Mouse (Mus musculus) hindbrain, embryonic 14.5 days (tissue): ENCODE results near the gene B3gnt9. TPM values are rescaled to one million over a fixed set of nuclear protein-coding genes. Genes with fewer than 3 reads are reported as not detected.
"Not testable (repeated sequence)": the region's sequence is repeated elsewhere in the genome, so short reads cannot be mapped to it uniquely, and the experiment has no call there.

ENCODE experiments used
- ATAC-seq: fragments of 200-750 bp; cut with Nextera tagmentation; 2 replicates; pipeline ENCODE4 v1.8.0; 2017; ENCODE audit warnings: moderate number of reproducible peaks, mild to moderate bottlenecking, moderate TSS enrichment, moderate library complexity; ENCODE audit not compliant: low FRiP score
- DNase-seq: peaks from one replicate; pipeline ENCODE4 v3.0.0-alpha.2; 2015; ENCODE audit warnings: low spot score
- H3K27ac ChIP-seq: fragments of 300-500 bp; sonication (generic); 2 replicates; pipeline ENCODE4 v1.5.1; 2014; ENCODE audit warnings: mild to moderate bottlenecking, moderate library complexity
- H3K27me3 ChIP-seq: fragments of 300-500 bp; sonication (generic); 2 replicates; pipeline ENCODE4 v1.6.1; 2014; ENCODE audit warnings: mild to moderate bottlenecking, low read length, mixed read lengths; ENCODE audit not compliant: control insufficient read depth, insufficient read depth
- H3K36me3 ChIP-seq: fragments of 300-500 bp; sonication (generic); replicated peaks from 2 replicates; pipeline ENCODE4 v1.6.1; 2014; ENCODE audit not compliant: control insufficient read depth, insufficient read depth
- H3K4me1 ChIP-seq: fragments of 300-500 bp; sonication (generic); replicated peaks from 2 replicates; pipeline ENCODE4 v1.6.1; 2014; ENCODE audit warnings: antibody characterized with exemption, low read length, mixed read lengths; ENCODE audit not compliant: control insufficient read depth, insufficient read depth
- H3K4me2 ChIP-seq: fragments of 300-500 bp; sonication (generic); replicated peaks from 2 replicates; pipeline ENCODE4 v1.6.1; 2014; ENCODE audit warnings: mild to moderate bottlenecking, moderate library complexity
- H3K4me3 ChIP-seq: fragments of 300-500 bp; sonication (generic); replicated peaks from 2 replicates; pipeline ENCODE4 v1.5.1; 2014; ENCODE audit warnings: mild to moderate bottlenecking, low read length
- H3K9ac ChIP-seq: fragments of 300-500 bp; sonication (generic); 2 replicates; pipeline ENCODE4 v1.6.1; 2014
- H3K9me3 ChIP-seq: fragments of 300-500 bp; sonication (generic); 2 replicates; pipeline ENCODE4 v1.6.1; 2016; ENCODE audit warnings: low read length; ENCODE audit not compliant: control insufficient read depth
- WGBS: fragments of 180-500 bp; shearing (Covaris S2); extraction: QIAGEN DNeasy Blood & Tissue Kit; methylation state at CpG from one replicate; pipeline ENCODE4 v1.1.7; 2014; 5-methylcytosine and 5-hydroxymethylcytosine counted together
- polyA plus RNA-seq: library from polyadenylated mRNA; unstranded; fragments of >200 nt; fragmentation: Nextera tagmentation; extraction: Ambion mirVana; gene quantifications from 2 replicates; pipeline ENCODE4 v1.2.1, GENCODE M21; 2014

Gene B3gnt9
- polyA plus RNA-seq, 1 experiment from 2014 or later: 8.7 TPM

DNA sequence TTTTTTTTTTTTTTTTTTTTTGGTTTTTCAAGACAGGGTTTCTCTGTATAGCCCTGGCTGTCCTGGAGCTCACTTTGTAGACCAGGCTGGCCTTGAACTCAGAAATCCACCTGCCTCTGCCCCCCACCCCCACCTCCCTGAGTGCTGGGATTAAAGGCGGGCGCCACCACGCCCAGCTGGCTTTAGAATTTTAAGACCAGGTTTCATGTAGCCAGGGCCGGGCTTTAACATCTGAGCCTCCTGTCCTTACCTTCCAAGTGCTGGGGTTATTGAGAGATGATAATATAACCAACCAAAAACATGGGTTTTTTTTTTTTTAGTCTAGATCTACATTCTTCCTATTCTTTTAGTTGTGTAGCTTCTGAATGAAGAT is 22.6 kb downstream of the B3gnt9 start:
- 95% methylated on average over 4 of the region's 4 CpGs for WGBS
- DNase-seq, ATAC-seq, H3K4me3 ChIP-seq, H3K9me3 ChIP-seq, H3K27me3 ChIP-seq, H3K9ac ChIP-seq, H3K4me2 ChIP-seq, H3K27ac ChIP-seq, H3K4me1 ChIP-seq: not testable (repeated sequence)
- peaks cover 38% of the 10 kb centered on the region for H3K36me3 ChIP-seq

DNA sequence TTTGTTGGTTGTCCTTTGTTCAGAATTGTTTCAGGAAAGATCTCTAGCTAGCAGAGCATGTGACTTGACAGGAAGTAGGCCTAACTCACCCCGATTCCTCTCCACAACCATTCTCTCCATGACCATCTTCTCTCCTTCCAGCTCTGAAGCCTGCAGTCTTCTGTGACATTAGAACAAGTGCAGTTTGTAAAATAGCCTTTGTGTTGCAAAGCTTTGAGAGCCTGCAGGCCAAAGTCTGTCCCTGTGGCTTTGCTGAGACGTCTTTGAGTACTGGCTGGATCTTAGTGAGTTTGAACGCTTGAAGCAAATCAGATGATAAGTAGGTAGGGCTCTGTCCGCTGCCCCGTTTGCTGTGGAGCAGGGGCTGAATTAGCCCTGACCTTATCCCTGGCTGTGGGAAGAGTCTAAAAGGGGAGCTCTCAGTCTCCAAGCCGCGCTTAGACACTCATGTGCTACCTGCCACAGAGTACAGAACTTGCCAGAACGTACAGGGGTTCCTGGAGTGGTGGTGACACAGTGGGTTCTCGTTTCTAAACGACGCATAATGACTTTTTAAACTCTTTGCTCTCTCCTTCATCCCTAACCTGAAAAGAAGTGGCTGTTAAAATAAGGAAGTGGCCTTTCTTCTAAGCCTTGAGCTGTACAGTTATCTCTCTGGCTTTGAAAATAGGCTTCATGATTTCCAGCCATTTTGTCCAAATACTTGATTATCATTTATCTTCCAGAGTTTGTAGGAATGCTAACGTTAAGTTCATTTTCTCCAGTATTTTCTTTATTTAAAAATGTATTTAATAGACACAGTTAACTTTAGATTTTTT is 23.2 kb downstream of the B3gnt9 start:
- H3K4me1 ChIP-seq: no peaks in the 10 kb centered on the region
- ATAC-seq: no peak
- peaks cover 38% of the 10 kb centered on the region for H3K36me3 ChIP-seq
- H3K4me3 ChIP-seq: no peak overlapping the region
- no peak for DNase-seq
- H3K9me3 ChIP-seq: no peaks in the 10 kb centered on the region
- H3K4me2 ChIP-seq: no peak overlapping the region
- H3K27ac ChIP-seq: no peak overlapping the region
- H3K27me3 ChIP-seq: no peaks in the 10 kb centered on the region
- no peak overlapping the region for H3K9ac ChIP-seq
- WGBS: 85% methylated on average over 12 of the region's 12 CpGs

DNA sequence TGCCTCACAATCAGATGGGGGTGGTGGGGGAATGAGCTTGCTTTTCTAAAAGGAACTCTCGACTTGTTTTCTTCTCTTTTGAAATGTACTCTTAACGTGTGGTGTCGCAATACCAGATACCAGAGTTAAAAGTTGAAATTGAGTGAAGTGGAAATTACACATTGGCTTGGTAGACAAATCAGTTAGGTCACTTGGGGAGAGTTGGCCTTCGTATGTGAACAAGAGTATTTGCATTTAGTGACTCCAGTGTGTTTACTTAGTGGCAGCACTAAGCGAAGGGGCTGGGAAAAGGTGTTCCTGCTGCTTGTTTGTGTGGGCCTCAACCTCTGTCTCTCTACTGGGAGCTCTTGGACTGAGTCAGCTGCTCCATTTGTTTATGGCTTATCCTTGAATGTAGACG is 29.0 kb downstream of the B3gnt9 start:
- no peaks in the 10 kb centered on the region for H3K27me3 ChIP-seq
- ATAC-seq (no peak), DNase-seq (no peak)
- H3K9ac ChIP-seq: peak overlapping the region; percentile 88
- H3K4me2 ChIP-seq: peak overlapping the region; percentile 74
- no peaks in the 10 kb centered on the region for H3K9me3 ChIP-seq
- no peak overlapping the region for H3K27ac ChIP-seq
- H3K4me3 ChIP-seq: peak overlapping the region; percentile 83
- peaks cover 9% of the 10 kb centered on the region for H3K4me1 ChIP-seq
- WGBS: 37% methylated on average over 6 of the region's 6 CpGs
- H3K36me3 ChIP-seq: no peaks in the 10 kb centered on the region

DNA sequence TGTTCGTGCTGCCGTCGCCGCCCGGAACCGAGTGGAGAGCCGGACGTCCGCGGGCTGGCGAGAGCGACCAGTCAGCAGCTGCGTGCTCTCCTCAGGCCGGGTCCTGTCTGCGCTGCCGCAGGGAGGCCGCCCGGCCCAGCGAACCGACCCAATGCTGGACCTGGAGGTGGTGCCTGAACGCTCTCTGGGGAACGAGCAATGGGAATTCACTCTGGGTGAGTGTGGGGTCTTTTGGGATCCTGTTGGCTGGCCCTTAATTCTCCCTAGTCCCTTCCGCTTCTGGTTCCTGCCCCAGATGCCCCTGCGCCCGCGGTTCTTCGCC is 29.7 kb downstream of the B3gnt9 start:
- H3K9me3 ChIP-seq: no peaks in the 10 kb centered on the region

DNA sequence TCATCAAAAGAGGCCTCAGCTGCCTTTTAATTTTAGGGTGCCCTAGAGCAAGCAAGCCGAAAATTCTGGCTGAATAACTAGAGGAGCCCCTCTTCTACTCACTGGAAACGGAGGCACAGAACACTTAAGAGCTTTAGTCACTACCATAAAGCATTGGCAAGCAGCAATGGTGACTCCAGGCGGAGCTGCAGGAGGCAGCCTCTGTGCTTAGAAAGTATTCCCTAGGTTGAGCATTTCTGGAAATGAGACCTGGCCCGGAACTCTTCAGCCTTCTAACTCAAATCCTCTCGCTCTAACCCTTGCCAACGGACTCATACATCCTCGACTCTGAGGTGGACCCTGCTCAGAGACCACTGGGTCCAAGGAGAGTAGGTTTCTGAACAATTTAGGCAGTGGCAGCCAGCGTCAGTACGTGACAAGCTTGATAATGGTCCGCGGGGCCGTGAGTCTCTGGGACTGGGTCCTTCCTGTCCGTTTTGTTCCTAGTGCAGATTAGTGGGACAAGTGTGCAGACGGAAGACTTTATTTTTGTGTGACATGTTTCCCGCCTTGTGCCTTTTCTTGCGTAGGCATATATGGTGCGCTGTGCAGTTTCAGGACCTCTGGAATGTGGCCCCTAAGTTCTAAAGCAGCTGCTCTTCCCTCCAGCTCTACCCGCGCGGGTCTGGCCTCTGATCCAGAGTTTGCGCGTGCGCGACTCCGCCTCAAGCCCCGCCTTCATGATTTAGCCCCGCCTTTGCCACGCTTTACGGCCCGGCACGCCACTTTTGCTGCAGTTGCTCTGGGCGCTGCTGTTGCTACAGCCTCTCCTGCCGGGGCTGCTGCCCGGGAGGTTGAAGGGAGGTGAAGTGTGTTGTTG is 30.3 kb downstream of the B3gnt9 start, which contains the start of gene D230025D16Rik:
D230025D16Rik (plus strand) TSS at position 733 of the 859 bp plus-strand sequence.
- H3K27me3 ChIP-seq: no peaks in the 10 kb centered on the region
- H3K9ac ChIP-seq: peak within 1 kb of the TSS; percentile 88
- ATAC-seq: peak; percentile 96

More for the DNA sequence above, 29.7 kb downstream of the B3gnt9 start:
- Histone ChIP-seq H3K27ac (peak overlapping the region; percentile 73), H3K27me3 (no peaks in the 10 kb centered on the region), H3K4me3 (peak overlapping the region; percentile 83), H3K4me2 (peak overlapping the region; percentile 74), H3K36me3 (no peaks in the 10 kb centered on the region), H3K9ac (peak overlapping the region; percentile 88), H3K4me1 (peaks cover 9% of the 10 kb centered on the region)
- ATAC-seq: no peak
- under 1% methylated on average over 27 of the region's 27 CpGs for WGBS
- no peak for DNase-seq

DNA sequence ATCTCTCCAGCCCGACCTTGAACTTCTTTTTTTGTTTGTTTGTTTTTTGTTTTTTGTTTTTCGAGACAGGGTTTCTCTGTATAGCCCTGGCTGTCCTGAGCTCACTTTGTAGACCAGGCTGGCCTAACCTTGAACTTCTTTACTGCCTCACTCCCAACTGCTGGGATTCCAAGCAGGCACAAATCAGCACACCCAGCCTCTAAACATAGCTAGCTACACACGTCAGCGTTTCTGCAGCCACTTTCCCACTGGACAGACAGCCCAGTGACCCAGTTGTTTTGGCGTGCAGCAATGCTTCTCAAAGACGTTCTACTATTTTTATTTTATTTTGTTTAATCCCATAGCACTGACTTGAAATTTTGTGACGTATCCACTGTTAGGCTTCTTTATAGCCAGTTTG is 31.1 kb downstream of the B3gnt9 start:
- H3K9me3 ChIP-seq: no peaks in the 10 kb centered on the region
- peaks cover 9% of the 10 kb centered on the region for H3K4me1 ChIP-seq
- DNase-seq (no peak), ATAC-seq (no peak)
- no peak overlapping the region for H3K9ac ChIP-seq
- H3K4me2 ChIP-seq: peak overlapping the region; percentile 74
- no peaks in the 10 kb centered on the region for H3K36me3 ChIP-seq
- H3K27ac ChIP-seq: no peak overlapping the region
- 85% methylated on average over 7 of the region's 7 CpGs for WGBS
- H3K4me3 ChIP-seq: no peak overlapping the region
- H3K27me3 ChIP-seq: no peaks in the 10 kb centered on the region

More for the DNA sequence above, 30.3 kb downstream of the B3gnt9 start, which contains the start of gene D230025D16Rik:
- H3K4me1 ChIP-seq: peaks cover 9% of the 10 kb centered on the region
- peak within 1 kb of the TSS; percentile 74 for H3K4me2 ChIP-seq
- H3K4me3 ChIP-seq: peak within 1 kb of the TSS; percentile 83
- DNase-seq: peak; percentile 97
- no peaks in the 10 kb centered on the region for H3K9me3 ChIP-seq
- 3% methylated on average over 34 of the region's 34 CpGs for WGBS
- peak within 1 kb of the TSS; percentile 73 for H3K27ac ChIP-seq
- H3K36me3 ChIP-seq: no peaks in the 10 kb centered on the region

DNA sequence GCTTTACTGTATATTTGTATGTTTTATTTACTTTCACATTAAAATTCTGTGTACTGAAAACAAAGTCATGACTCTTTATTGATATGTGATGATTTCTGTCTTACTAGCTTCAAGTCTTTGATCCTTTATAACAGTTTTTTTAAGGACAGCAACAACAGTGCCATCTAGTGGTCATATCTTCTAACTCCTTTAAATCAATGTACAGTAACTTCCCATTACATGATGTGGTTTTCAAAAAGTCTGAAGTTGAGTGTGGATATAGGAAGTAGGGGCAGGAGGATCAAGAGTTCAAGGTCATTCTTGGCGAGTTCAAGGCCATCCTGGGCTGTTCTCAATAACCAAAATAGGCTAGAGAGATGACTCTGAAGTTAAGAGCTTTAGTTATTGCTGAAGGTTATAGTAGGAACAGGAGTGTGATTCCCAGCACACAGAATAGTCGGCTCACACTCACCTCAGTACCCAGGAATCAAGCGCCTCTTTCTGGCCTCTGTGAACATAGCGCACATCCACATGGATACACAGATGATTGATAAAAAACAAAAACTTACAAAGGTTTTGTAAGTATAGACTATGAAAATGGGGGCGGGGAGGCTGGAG is 36.9 kb downstream of the B3gnt9 start:
- ATAC-seq: no peak
- Histone ChIP-seq H3K4me2 (no peak overlapping the region), H3K27ac (no peak overlapping the region), H3K27me3 (no peaks in the 10 kb centered on the region), H3K4me3 (no peak overlapping the region), H3K9ac (no peak overlapping the region), H3K9me3 (no peaks in the 10 kb centered on the region), H3K4me1 (no peaks in the 10 kb centered on the region), H3K36me3 (peaks cover 5% of the 10 kb centered on the region; the same call in 1 of the 2 replicates)
- 85% methylated on average over 5 of the region's 5 CpGs for WGBS
- DNase-seq: peak; percentile 90

DNA sequence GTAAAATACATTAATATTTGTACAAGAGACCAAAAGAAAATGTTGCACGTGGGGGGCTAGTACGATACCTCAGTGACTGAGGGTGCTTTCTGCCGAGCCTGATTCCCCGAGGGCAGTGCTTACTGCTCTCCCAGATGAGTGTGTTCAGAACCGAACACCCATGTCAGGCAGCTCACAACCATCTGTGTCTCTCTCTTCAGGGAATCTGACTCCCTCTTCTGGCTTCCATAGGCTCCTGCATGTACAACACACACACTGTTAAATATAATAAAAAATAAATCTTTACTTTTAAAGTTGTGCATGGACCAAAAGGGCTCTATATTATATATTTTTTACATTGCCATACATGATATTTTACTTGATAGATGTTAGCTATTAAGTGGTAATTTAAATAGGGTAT is 40.8 kb downstream of the B3gnt9 start:
- no peaks in the 10 kb centered on the region for H3K9me3 ChIP-seq
- H3K27me3 ChIP-seq: no peaks in the 10 kb centered on the region
- no peaks in the 10 kb centered on the region for H3K4me1 ChIP-seq
- H3K4me3 ChIP-seq: no peak overlapping the region
- no peak overlapping the region for H3K27ac ChIP-seq
- peaks cover 5% of the 10 kb centered on the region; the same call in 1 of the 2 replicates for H3K36me3 ChIP-seq
- DNase-seq (no peak), ATAC-seq (no peak)
- no peak overlapping the region for H3K4me2 ChIP-seq
- H3K9ac ChIP-seq: no peak overlapping the region
- 93% methylated on average over 5 of the region's 5 CpGs for WGBS
